Mouse (Mus musculus) monocyte, adult 2 months (primary cell): Measurements from ENCODE around the gene Olfr640.

ENCODE experiments used
- DNase-seq, 2 experiments: peaks; one replicate each; pipeline ENCODE4 v3.0.0; 2022; ENCODE audit warnings: low spot score in 2 of 2, low read depth in 1 of 2

Olfr640 gene

DNA sequence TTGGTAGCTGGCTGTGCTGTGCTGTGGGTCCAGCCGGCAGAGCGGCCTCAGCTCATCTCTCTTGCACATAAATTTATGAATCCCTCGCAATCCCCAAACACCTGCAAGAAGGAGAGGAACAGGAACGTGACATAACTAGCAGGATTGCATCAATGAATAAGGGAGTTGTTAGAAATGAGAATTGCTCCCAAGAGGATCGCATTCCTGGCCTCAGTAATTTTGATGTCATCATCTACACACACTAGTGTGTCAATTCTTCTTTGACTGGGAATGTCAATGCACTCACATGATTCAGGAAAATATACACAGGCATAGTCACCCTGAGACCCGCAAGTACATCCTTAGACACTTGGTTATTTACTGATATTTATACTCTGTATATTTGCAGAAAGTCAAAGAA, at the start of gene Olfr640:
TSS of gene Olfr640 (minus strand) at position 101 of the 400 bp plus-strand sequence.
- DNase-seq, result no peak

GRCm38 (mm10) chr7:104071769-104072168, 46.4 kb upstream of the Olfr640 start, which contains the start of gene Olfr644:
Gene Olfr644 (minus strand): TSS chr7:104071869.
- no peak for DNase-seq

GRCm38 (mm10) chr7:104061345-104061744, 36.0 kb upstream of the Olfr640 start, which contains the start of gene 4930516K23Rik:
Gene 4930516K23Rik (minus strand): TSS chr7:104061445.
- DNase-seq, result no peak

DNA sequence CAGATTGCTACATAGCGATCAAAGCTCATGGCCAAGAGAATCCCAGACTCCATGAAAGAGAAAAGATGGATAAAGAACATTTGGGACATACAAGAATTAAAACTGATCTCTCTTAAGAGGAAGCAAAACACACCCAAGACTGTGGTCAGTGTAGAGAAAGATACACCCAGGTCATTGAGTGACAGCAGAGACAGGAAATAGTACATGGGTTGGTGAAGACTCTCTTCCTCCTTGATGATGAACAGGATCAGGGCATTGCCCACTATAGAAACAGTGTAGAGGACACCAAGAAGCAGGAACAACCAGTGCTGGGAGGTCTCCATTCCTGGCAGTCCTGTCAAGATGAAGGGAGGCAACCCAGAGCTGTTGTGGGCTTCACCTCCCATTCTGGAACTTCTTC, 33.8 kb upstream of the Olfr640 start:
- DNase-seq, result no peak

DNA sequence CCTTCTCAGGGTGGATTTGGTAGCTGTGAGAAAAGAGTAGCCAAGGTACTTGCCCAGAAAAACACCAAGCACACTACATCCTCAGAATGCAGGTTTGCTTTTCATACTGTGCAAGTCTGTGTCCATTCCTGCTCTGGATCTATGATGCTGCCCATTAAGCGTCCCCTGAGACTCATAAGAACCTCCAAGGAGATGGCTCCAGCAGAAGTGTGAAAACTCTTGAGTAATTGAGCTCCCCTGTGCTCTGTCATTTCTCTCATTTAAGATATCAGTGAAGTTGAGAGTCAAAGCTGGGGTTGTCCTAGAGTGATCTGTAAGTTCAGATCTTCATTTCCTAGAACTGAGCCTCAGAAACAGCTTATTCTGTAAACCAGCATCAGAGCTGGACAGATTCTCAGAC, 27.2 kb upstream of the Olfr640 start, which contains the start of gene Olfr642:
TSS of gene Olfr642 (minus strand) at position 101 of the 400 bp plus-strand sequence.
- DNase-seq, result no peak

- DNase-seq, result no peak
Measured at GRCm38 (mm10) chr7:104050745-104051144, 25.4 kb upstream of the Olfr640 start.

GRCm38 (mm10) chr7:104035145-104035544, 9.8 kb upstream of the Olfr640 start, which contains the start of gene Olfr641:
Gene Olfr641 (plus strand): TSS chr7:104035445.
- DNase-seq, result no peak

GRCm38 (mm10) chr7:104026978-104027377, 1.6 kb upstream of the Olfr640 start:
- no peak for DNase-seq

DNA sequence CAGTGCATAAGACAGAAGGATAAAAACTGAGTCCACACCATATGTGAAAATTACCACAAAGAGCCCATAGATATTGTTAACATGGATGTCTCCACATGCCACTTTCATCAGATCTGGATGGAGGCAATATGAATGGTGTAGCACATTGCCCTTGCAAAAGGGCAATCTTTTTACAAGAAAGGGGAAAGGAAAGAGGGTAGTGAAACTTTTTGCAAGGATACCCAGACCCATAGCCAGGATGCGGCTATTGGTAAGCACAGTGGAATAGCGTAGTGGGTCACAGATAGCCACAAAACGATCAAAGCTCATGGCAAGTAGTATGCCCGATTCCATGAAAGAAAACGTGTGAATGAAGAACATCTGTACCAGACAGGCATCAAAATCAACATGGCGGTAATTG, 3.7 kb downstream of the Olfr640 start:
- DNase-seq, result peak in 1 of 2 experiments; percentile 0

- DNase-seq, result no peak
Measured at GRCm38 (mm10) chr7:104018953-104019352, 6.4 kb downstream of the Olfr640 start.

GRCm38 (mm10) chr7:104017203-104017602, 8.2 kb downstream of the Olfr640 start, which contains the start of gene Olfr639:
Gene Olfr639 (minus strand): TSS chr7:104017303.
- no peak for DNase-seq

DNA sequence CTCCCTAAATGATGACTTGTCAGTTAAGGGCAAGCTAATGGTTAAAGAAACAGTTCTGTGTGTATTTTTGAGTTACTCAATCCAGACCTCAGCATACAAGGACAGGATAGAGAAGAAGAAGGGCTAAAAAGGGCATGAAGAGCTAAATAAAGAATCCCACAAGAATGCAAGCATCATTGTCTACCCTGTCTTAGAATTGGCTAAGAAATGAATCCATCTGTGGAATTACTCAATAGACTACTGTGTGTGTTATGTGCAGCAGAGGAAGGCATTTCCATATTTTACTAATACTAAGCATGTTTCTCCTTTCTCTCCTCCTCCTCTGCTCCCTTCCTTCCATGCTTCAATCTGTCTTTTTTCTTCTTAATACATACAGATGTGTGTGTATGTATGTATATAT, 26.2 kb downstream of the Olfr640 start:
- DNase-seq, result no peak

- no peak for DNase-seq
Measured at GRCm38 (mm10) chr7:103998446-103998845, 26.9 kb downstream of the Olfr640 start, which contains the start of gene Olfr638. Gene Olfr638 (plus strand): TSS chr7:103998746.

- DNase-seq, result no peak
Measured at GRCm38 (mm10) chr7:103971782-103972181, 53.6 kb downstream of the Olfr640 start.

DNA sequence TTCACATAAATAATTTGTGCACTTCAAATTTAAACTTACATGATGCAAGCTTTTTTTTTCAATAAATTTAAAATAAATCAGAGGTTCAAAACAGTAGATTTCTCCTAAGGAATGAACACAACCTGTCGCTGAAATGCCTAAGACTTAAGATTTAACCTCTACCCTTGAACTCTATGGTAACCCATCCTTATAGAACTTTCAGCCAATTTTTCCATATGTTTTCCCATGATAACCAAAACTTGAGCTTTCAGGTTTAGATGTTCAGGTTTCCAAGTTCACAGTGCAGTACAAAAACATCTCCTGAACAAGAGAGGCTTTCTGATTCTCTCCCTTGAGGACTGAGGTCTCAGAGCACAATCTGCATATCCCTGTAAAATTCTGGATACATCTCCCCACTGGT, 54.5 kb downstream of the Olfr640 start, which contains the start of gene Olfr635:
TSS of gene Olfr635 (plus strand) at position 301 of the 400 bp plus-strand sequence.
- DNase-seq, result no peak
